Mouse (Mus musculus) layer of hippocampus, postnatal 14 days (tissue): ENCODE results near the gene Wls. TPM values are rescaled to one million over a fixed set of nuclear protein-coding genes. Genes with fewer than 3 reads are reported as not detected.
A peak's percentile ranks its signal among the peaks of the same experiment; 100 is the strongest.

Experiments used
- DNase-seq, 2 experiments: peaks; one replicate each; pipeline ENCODE4 v3.0.0; 2021 to 2022; ENCODE audit warnings: low spot score in 2 of 2, mixed read lengths in 1 of 2
- long read RNA-seq, 2 experiments: library from polyadenylated mRNA; stranded (forward); transcript quantifications; one replicate each; pipeline ENCODE4 v2.0.0; 2021
- total RNA-seq, 2 experiments: library from RNA; stranded (reverse); gene quantifications; 2 replicates each; pipeline ENCODE4 v1.2.3; 2021

The Wls gene
- total RNA-seq, result 10 to 100 TPM; 21.4 to 28.3 TPM
- long read RNA-seq, experiment 1, transcript Wls-201 (12 exons, 3,559 nt), result major isoform, 9 of 11 reads
- long read RNA-seq, experiment 1, partial matches to known transcripts, result 0 of 11 reads
- long read RNA-seq, experiment 1, other reads (novel, unspliced or antisense), result 2 of 11 reads
- long read RNA-seq, experiment 2, transcript Wls-201 (12 exons, 3,559 nt), result major isoform, 14 of 20 reads
- long read RNA-seq, experiment 2, partial matches to known transcripts, result 4 of 20 reads
- long read RNA-seq, experiment 2, other reads (novel, unspliced or antisense), result 1 of 20 reads

- peak; percentile 16 to 43 for DNase-seq
Measured at GRCm38 (mm10) chr3:159839481-159839880, at the start of gene Wls. Wls (plus strand) TSS chr3:159839672.

- DNase-seq, result no peak
Measured at GRCm38 (mm10) chr3:159789781-159790180, 49.7 kb upstream of the Wls start.

GRCm38 (mm10) chr3:159831535-159831934, 7.9 kb upstream of the Wls start:
- DNase-seq, result no peak

- peak; percentile 22 to 34 for DNase-seq
Measured at GRCm38 (mm10) chr3:159840002-159840816, 737 bp downstream of the Wls start.

- peak in 1 of 2 experiments; percentile 2 for DNase-seq
Measured at GRCm38 (mm10) chr3:159840817-159841390, 1.4 kb downstream of the Wls start.

GRCm38 (mm10) chr3:159841458-159841857, 2.0 kb downstream of the Wls start:
- no peak for DNase-seq

GRCm38 (mm10) chr3:159843135-159843534, 3.7 kb downstream of the Wls start:
- no peak for DNase-seq

GRCm38 (mm10) chr3:159847410-159848016, 8.0 kb downstream of the Wls start:
- no peak for DNase-seq

GRCm38 (mm10) chr3:159848156-159848555, 8.7 kb downstream of the Wls start:
- no peak for DNase-seq

- no peak for DNase-seq
Measured at GRCm38 (mm10) chr3:159851476-159851875, 12.0 kb downstream of the Wls start.

- DNase-seq, result peak in 1 of 2 experiments; percentile 7
Measured at GRCm38 (mm10) chr3:159851980-159852379, 12.5 kb downstream of the Wls start.

GRCm38 (mm10) chr3:159857112-159857511, 17.6 kb downstream of the Wls start:
- peak in 1 of 2 experiments; percentile 49 for DNase-seq

GRCm38 (mm10) chr3:159865691-159866090, 26.2 kb downstream of the Wls start:
- DNase-seq, result no peak

- no peak for DNase-seq
Measured at GRCm38 (mm10) chr3:159878983-159879382, 39.5 kb downstream of the Wls start.

- no peak for DNase-seq
Measured at GRCm38 (mm10) chr3:159883325-159883724, 43.9 kb downstream of the Wls start.

GRCm38 (mm10) chr3:159884802-159885201, 45.3 kb downstream of the Wls start:
- DNase-seq, result no peak

GRCm38 (mm10) chr3:159885271-159885670, 45.8 kb downstream of the Wls start:
- DNase-seq, result peak; percentile 73 to 84

- DNase-seq, result peak in 1 of 2 experiments; percentile 45
Measured at GRCm38 (mm10) chr3:159885781-159886400, 46.4 kb downstream of the Wls start.

GRCm38 (mm10) chr3:159890176-159891056, 50.9 kb downstream of the Wls start:
- no peak for DNase-seq
